3 mouse cellular contexts compared by ENCODE assay signal in the genomic region with DNA sequence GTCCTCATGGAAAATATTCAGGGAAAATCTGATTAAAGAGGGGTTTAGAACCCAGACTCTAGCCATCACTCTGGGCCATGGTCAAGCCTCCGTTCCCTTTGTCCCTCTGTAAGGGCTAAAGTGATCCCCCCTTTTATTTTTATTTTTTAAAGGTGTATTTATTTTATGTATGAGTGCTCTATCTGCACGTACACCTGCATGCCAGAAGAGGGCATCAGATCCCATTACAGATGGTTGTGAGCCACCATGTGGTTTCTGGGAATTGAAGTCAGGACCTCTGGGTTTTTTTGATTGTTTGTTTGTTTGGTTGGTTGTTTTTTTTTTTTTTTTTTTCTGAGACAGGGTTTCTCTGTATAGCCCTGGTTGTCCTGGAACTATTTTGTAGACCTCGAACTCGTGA. TPM values are rescaled to one million over a fixed set of nuclear protein-coding genes. Genes with fewer than 3 reads are reported as not detected.
"Had no signal": no experiment of that assay in that cellular context is flagged by ENCODE, and none has a peak within 500 bp of the region (broad histone marks: within the 10 kb centered on the region; RNA-seq: fewer than 3 reads in every experiment).

No protein-coding gene starts in this region.

RNA-seq across cellular contexts. Expression of a gene that starts 1.2 kb away (rescaled TPM):
- total RNA-seq: megakaryocyte, adult 5-6 weeks had no signal

RNA-seq across cellular contexts. Expression of a gene that starts 11.8 kb away (rescaled TPM):
- total RNA-seq: megakaryocyte, adult 5-6 weeks; monocyte, adult 5-6 weeks had no signal
- polyA plus RNA-seq: macrophage had no signal

RNA-seq across cellular contexts. Expression of a gene that starts 18.7 kb away (rescaled TPM):
- total RNA-seq: monocyte, adult 5-6 weeks had no signal
- polyA plus RNA-seq: macrophage had no signal
